ENCODE assay signal across 8 mouse cellular contexts in genomic region chr6:72355066-72355911, GRCm38 (mm10). TPM values are rescaled to one million over a fixed set of nuclear protein-coding genes. Genes with fewer than 3 reads are reported as not detected.
DNase-seq lines count a peak whose midpoint lies in the region; ATAC-seq and TF ChIP-seq lines count a peak whose summit lies in the region.

Gene Tmem150a, plus strand, starts transcription at chr6:72355447.

- H3K9ac ChIP-seq in hindbrain, embryonic 15.5 days = peak within 1 kb of the TSS; percentile 59

- peaks cover 37% of the 10 kb centered on the region for H3K4me1 ChIP-seq in hindbrain, embryonic 15.5 days (replicated peaks)

- peak within 1 kb of the TSS; percentile 82 for H3K4me2 ChIP-seq in hindbrain, embryonic 15.5 days

- peaks cover 27% of the 10 kb centered on the region for H3K36me3 ChIP-seq in hindbrain, embryonic 15.5 days

- peak; percentile 34 for DNase-seq in T-cell, adult 2 months (ENCODE audit: low spot score)
- DNase-seq in cerebellum, postnatal 25 days = peak; percentile 76 to 81
- peak; percentile 97 for DNase-seq in gastrocnemius, adult 2 months
- peak; percentile 63 to 70 for DNase-seq in left cerebral cortex, adult 8-10 months (ENCODE audit: low spot score in 2 of 2)
- peak; percentile 71 to 74 for DNase-seq in right cerebral cortex, adult 2 months (ENCODE audit: low spot score in 2 of 2)
- peak; percentile 72 for DNase-seq in urinary bladder, postnatal 25 days (ENCODE audit: low spot score)

- peak within 1 kb of the TSS; percentile 98 for H3K27ac ChIP-seq in gastrocnemius, adult 2 months
- H3K27ac ChIP-seq in hindbrain, embryonic 15.5 days (replicated peaks) = peak within 1 kb of the TSS; percentile 63

- TF ChIP-seq CTCF in gastrocnemius, adult 2 months (IDR thresholded peaks at IDR 0.05) = peak; percentile 61

- H3K27me3 ChIP-seq in hindbrain, embryonic 15.5 days = no peaks in the 10 kb centered on the region

- ATAC-seq in hindbrain, embryonic 15.5 days (ENCODE audit: low FRiP score, low read depth) = peak; percentile 89
- ATAC-seq in megakaryocyte, adult 5-6 weeks (ENCODE audit: poor library complexity, severe bottlenecking) = peak; percentile 72

- intact Hi-C loops in gastrocnemius, adult 2 months (cut with DNase I) = no loop called here

- no peaks in the 10 kb centered on the region for H3K9me3 ChIP-seq in hindbrain, embryonic 15.5 days

- WGBS in hindbrain, embryonic 15.5 days = under 1% methylated on average over 66 of the region's 71 CpGs

- H3K4me3 ChIP-seq in gastrocnemius, adult 2 months = peak within 1 kb of the TSS; percentile 95
- H3K4me3 ChIP-seq in hindbrain, embryonic 15.5 days = peak within 1 kb of the TSS; percentile 51

RNA-seq across cellular contexts. Expression of gene Tmem150a, which starts in this region (rescaled TPM):
- total RNA-seq in gastrocnemius, adult 2 months (2021) = 10 to 100 TPM; 21.0 to 24.2 TPM
- polyA plus RNA-seq in hindbrain, embryonic 15.5 days (2015; fragmentation: Nextera tagmentation; extraction: Ambion mirVana) = 20.9 and 21.2 TPM in 2 replicates
- total RNA-seq in left cerebral cortex, adult 8-10 months (2022) = 10 to 100 TPM in 2 of 4 experiments, 1 to 10 TPM in 2; 8.9 to 12.8 (median 10.7) TPM
- total RNA-seq in megakaryocyte, adult 5-6 weeks (2015) = 0.20 and 2.3 TPM in 2 replicates
- total RNA-seq in megakaryocyte, adult 5-6 weeks (2017) = 0.26 and 0.45 TPM in 2 replicates

Comparison
In these comparisons a context has a peak if more than half of its experiments do, and no peak if none do; other contexts are left out.
1. Peak in every context shown above with its lines: DNase-seq, ATAC-seq, H3K4me3 ChIP-seq and H3K27ac ChIP-seq.
2. DNase-seq: peak in every context shown above with its lines; median percentile 97 in gastrocnemius, adult 2 months; 78 in cerebellum, postnatal 25 days; 72 in right cerebral cortex, adult 2 months; 72 in urinary bladder, postnatal 25 days; 66 in left cerebral cortex, adult 8-10 months; 34 in T-cell, adult 2 months.